Mouse (Mus musculus) forebrain, embryonic 13.5 days (tissue): ENCODE measurements at regions not wholly inside any gene's neighbourhood (a gene's known extent, or its start where the extent isn't known, plus 50 kb on each side); places are given as distances from the start of the nearest gene placed in this dataset.

Experiments
- ATAC-seq: fragments of 200-750 bp; cut with Nextera tagmentation; 2 replicates; pipeline ENCODE4 v1.8.0; 2017
- H3K27ac ChIP-seq: fragments of 300-500 bp; sonication (generic); 2 replicates; pipeline ENCODE4 v1.5.1; 2015; ENCODE audit warnings: inconsistent platforms, mild to moderate bottlenecking, moderate library complexity
- H3K27me3 ChIP-seq: fragments of 300-500 bp; sonication (generic); 2 replicates; pipeline ENCODE4 v1.6.1; 2015; ENCODE audit warnings: mild to moderate bottlenecking, inconsistent platforms
- H3K36me3 ChIP-seq: fragments of 300-500 bp; sonication (generic); 2 replicates; pipeline ENCODE4 v1.6.1; 2015; ENCODE audit warnings: mild to moderate bottlenecking, inconsistent platforms; ENCODE audit not compliant: poor library complexity, severe bottlenecking
- H3K4me1 ChIP-seq: fragments of 300-500 bp; sonication (generic); 2 replicates; pipeline ENCODE4 v1.6.1; 2015; ENCODE audit warnings: inconsistent platforms
- H3K4me2 ChIP-seq: fragments of 300-500 bp; sonication (generic); 2 replicates; pipeline ENCODE4 v1.6.1; 2015; ENCODE audit warnings: inconsistent platforms, mild to moderate bottlenecking, moderate library complexity
- H3K4me3 ChIP-seq: fragments of 300-500 bp; sonication (generic); 2 replicates; pipeline ENCODE4 v1.5.1; 2015; ENCODE audit warnings: mild to moderate bottlenecking, inconsistent platforms
- H3K9ac ChIP-seq: fragments of 300-500 bp; sonication (generic); 2 replicates; pipeline ENCODE4 v1.6.1; 2015; ENCODE audit warnings: mild to moderate bottlenecking, inconsistent platforms
- H3K9me3 ChIP-seq: fragments of 300-500 bp; sonication (generic); replicated peaks from 2 replicates; pipeline ENCODE4 v1.6.1; 2016; ENCODE audit warnings: inconsistent platforms
- WGBS: fragments of 180-500 bp; shearing (Covaris S2); methylation state at CpG from one replicate; pipeline ENCODE4 v1.1.7; 2015; 5-methylcytosine and 5-hydroxymethylcytosine counted together

DNA sequence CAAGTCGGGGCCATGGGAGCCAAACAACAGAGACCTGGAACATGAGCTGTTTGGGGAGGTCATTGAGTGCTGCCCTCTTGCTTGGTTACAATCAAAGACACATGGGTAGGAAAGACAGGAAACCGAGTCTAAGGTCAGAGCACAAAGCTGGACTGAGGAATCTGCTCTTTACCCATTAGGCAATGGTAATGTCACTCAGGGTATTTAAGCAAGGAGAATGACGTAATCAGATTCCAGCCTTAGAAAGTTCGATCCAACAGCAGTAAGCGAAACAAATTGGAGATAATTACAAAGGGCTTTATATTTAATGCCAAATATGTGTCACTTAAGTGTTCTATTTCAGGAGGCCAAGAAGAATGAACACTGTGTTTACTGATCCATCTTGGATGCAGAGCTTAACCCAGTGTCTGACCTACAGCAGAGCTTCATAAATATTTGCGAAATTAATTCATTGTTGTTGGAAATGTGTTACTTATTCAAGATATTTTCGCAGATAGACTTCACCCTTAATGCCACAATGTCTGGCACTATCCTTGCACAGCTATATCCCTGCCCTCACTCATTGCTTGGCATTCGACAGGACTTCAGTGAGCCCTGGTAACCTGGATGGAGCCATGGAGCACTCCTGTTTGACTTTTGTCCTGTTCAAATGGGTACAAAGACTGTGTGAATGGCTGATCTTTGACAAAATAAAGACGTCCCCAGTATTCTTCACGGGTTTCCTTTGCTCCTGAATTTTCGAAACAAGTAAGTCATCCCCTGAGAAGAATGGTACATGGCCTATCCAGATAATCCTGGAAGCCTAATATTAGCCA, 56.2 kb upstream of the Ptgfr start:
- H3K27me3 ChIP-seq, result no peaks in the 10 kb centered on the region
- H3K9me3 ChIP-seq, result no peaks in the 10 kb centered on the region
- WGBS, result 73% methylated on average over 11 of the region's 11 CpGs
- H3K27ac ChIP-seq, result no peak overlapping the region
- H3K4me3 ChIP-seq, result no peak overlapping the region
- no peak overlapping the region for H3K4me2 ChIP-seq
- 0 out of 2 replicates have a peak, but pooled peaks cover 4% of the 10 kb centered on the region for H3K4me1 ChIP-seq
- no peaks in the 10 kb centered on the region for H3K36me3 ChIP-seq
- ATAC-seq, result peak; percentile 39; the same call in 1 of the 2 replicates
- no peak overlapping the region for H3K9ac ChIP-seq

DNA sequence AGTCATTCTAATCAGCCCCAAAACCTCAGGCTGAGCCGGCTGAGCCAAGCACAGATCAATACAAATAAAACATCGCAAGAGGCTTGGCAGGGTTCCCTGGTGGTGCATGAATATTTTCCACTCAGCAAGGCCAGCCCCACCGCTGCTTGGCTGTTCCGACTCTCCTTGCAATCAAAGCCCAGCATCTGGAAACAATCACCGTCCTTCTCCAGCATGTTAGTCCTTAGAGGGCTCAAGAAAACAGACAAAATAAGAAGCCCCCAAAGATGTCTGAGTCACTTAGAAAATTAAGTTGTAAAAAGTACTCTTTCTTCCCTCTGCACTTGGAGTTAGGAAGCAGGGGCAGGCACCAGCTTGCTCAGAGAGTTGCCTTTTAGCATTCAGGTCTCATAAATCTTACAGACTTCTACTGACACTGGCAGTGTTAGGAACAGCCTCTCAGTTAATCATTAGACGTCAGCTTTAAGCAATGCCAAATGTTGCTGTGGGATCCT, 54.4 kb upstream of the Ptgfr start:
- Histone ChIP-seq H3K9me3 (no peaks in the 10 kb centered on the region), H3K9ac (no peak overlapping the region), H3K4me3 (no peak overlapping the region), H3K4me1 (0 out of 2 replicates have a peak, but pooled peaks cover 4% of the 10 kb centered on the region), H3K27ac (no peak overlapping the region), H3K36me3 (no peaks in the 10 kb centered on the region), H3K27me3 (no peaks in the 10 kb centered on the region), H3K4me2 (no peak overlapping the region)
- WGBS, result 38% methylated on average over 6 of the region's 6 CpGs
- peak; percentile 61; the same call in 1 of the 2 replicates for ATAC-seq

DNA sequence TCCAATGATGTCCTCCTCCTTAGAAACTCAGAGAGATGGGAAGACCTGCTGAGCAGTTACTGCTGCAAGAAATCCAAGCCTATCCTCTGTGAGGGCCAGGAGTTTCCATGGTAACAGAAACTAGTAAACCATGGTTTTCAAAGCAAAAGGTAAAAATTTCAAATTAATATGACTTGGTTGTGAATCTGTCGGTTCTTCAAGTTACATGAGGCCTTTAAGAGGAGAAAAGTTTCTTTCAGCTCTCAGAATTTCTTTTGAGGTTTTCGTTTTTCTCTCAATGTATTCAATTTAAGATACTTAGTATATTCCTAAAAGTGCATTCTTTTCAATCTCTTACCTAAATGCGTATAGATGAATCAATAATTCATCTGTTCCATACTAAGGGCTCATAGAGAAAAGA, 53.9 kb upstream of the Ptgfr start:
- Histone ChIP-seq H3K36me3 (no peaks in the 10 kb centered on the region), H3K4me3 (no peak overlapping the region), H3K4me2 (no peak overlapping the region), H3K9ac (no peak overlapping the region), H3K27ac (no peak overlapping the region), H3K27me3 (no peaks in the 10 kb centered on the region), H3K9me3 (no peaks in the 10 kb centered on the region), H3K4me1 (0 out of 2 replicates have a peak, but pooled peaks cover 4% of the 10 kb centered on the region)
- WGBS, result 75% methylated on average over 3 of the region's 3 CpGs
- ATAC-seq, result no peak

DNA sequence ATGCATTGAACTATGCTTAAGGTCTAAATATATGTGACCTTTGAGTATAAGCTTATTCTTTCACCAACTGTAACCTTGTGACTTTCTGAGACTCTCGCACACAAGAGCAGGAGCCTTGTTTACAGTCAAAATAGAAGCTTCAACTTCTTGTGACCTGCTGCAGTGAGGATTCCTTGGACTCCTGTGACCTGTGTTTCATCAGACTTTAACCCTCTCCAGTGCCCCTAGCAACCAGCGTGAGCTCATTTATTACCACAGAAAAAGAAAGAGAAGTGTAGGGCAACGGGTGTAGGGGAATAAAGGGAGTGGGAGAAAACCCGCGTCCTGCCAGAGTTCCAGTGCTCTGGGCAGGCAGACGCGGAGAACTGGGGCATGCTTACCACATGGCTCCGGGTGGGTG, 52.3 kb upstream of the Ptgfr start:
- H3K27ac ChIP-seq, result no peak overlapping the region

More for the DNA sequence above, 52.3 kb upstream of the Ptgfr start:
- Histone ChIP-seq H3K9ac (no peak overlapping the region), H3K4me1 (0 out of 2 replicates have a peak, but pooled peaks cover 4% of the 10 kb centered on the region), H3K36me3 (no peaks in the 10 kb centered on the region), H3K4me3 (no peak overlapping the region), H3K9me3 (no peaks in the 10 kb centered on the region), H3K27me3 (no peaks in the 10 kb centered on the region), H3K4me2 (no peak overlapping the region)
- 77% methylated on average over 8 of the region's 8 CpGs for WGBS
- ATAC-seq, result no peak
